Mouse (Mus musculus) MEL (cell line): ENCODE results near the gene Hoxb5. TPM values are rescaled to one million over a fixed set of nuclear protein-coding genes. Genes with fewer than 3 reads are reported as not detected.

Experiments used
- DNase-seq: peaks from one replicate; pipeline ENCODE4 v3.0.0; 2011; ENCODE audit warnings: low read depth, low spot score
- H3K27ac ChIP-seq: 2 replicates; pipeline ENCODE4 v1.5.1; 2012; ENCODE audit warnings: low read depth, mild to moderate bottlenecking, control low read depth, low read length, moderate library complexity; ENCODE audit not compliant: control insufficient read depth
- H3K27me3 ChIP-seq, 2 experiments: fragments of 150-350 bp in 1 of 2; sonication (generic) in 1 of 2; 2 replicates each; pipeline ENCODE4 v1.6.1; 2012; ENCODE audit warnings: low read length in 2 of 2, mild to moderate bottlenecking in 2 of 2, improper control_type of control experiment in 1 of 2, moderate library complexity in 1 of 2; ENCODE audit not compliant: insufficient read depth in 2 of 2, control insufficient read depth in 1 of 2
- H3K36me3 ChIP-seq, 2 experiments: 2 replicates each; pipeline ENCODE4 v1.6.1; 2012 to 2014; ENCODE audit warnings: low read length in 2 of 2, improper control_type of control experiment in 1 of 2, inconsistent platforms in 1 of 2, mild to moderate bottlenecking in 1 of 2; ENCODE audit not compliant: insufficient read depth in 2 of 2, control insufficient read depth in 1 of 2
- H3K4me1 ChIP-seq, 2 experiments: fragments of 150-350 bp in 1 of 2; sonication (generic) in 1 of 2; 2 replicates each; pipeline ENCODE4 v1.6.1; 2012; ENCODE audit warnings: low read length in 2 of 2, improper control_type of control experiment in 1 of 2, mild to moderate bottlenecking in 1 of 2; ENCODE audit not compliant: insufficient read depth in 2 of 2, control insufficient read depth in 1 of 2
- H3K4me3 ChIP-seq, 2 experiments: fragments of 150-350 bp in 1 of 2; sonication (generic) in 1 of 2; 2 replicates each; pipeline ENCODE4 v1.5.1; 2012; ENCODE audit warnings: low read depth in 2 of 2, low read length in 2 of 2, mild to moderate bottlenecking in 2 of 2, moderate library complexity in 2 of 2, control low read depth in 1 of 2, improper control_type of control experiment in 1 of 2; ENCODE audit not compliant: control insufficient read depth in 1 of 2, insufficient read depth in 1 of 2
- H3K79me2 ChIP-seq: 2 replicates; pipeline ENCODE4 v1.6.1; 2012; ENCODE audit warnings: mild to moderate bottlenecking, low read length, moderate library complexity; ENCODE audit not compliant: control insufficient read depth, poor library complexity, insufficient read depth
- H3K9ac ChIP-seq: 2 replicates; pipeline ENCODE4 v1.6.1; 2012; ENCODE audit warnings: low read depth, mild to moderate bottlenecking, control low read depth, low read length, moderate library complexity; ENCODE audit not compliant: control insufficient read depth, poor library complexity, severe bottlenecking
- H3K9me3 ChIP-seq: fragments of 150-350 bp; sonication (generic); replicated peaks from 2 replicates; pipeline ENCODE4 v1.6.1; 2012; ENCODE audit warnings: mild to moderate bottlenecking, low read length, improper control_type of control experiment, moderate library complexity; ENCODE audit not compliant: insufficient read depth
- CHD2 ChIP-seq: IDR thresholded peaks from 2 replicates; pipeline ENCODE4 v1.6.1; 2011; ENCODE audit warnings: low read length, improper control_type of control experiment
- E2F4 ChIP-seq: IDR thresholded peaks from 2 replicates; pipeline ENCODE4 v1.6.1; 2011; ENCODE audit warnings: low read depth, low read length, improper control_type of control experiment, borderline replicate concordance
- ELF1 ChIP-seq: IDR thresholded peaks from 2 replicates; pipeline ENCODE4 v1.6.1; 2014; ENCODE audit warnings: low read depth, mild to moderate bottlenecking, inconsistent platforms, low read length, improper control_type of control experiment, moderate library complexity
- EP300 ChIP-seq, 2 experiments: IDR thresholded peaks; 2 replicates each; pipeline ENCODE4 v1.6.1; 2011; ENCODE audit warnings: improper control_type of control experiment in 2 of 2, low read length in 2 of 2, low read depth in 1 of 2, mild to moderate bottlenecking in 1 of 2
- ETS1 ChIP-seq: IDR thresholded peaks from 2 replicates; pipeline ENCODE4 v1.6.1; 2012; ENCODE audit warnings: low read depth, mild to moderate bottlenecking, inconsistent platforms, low read length, improper control_type of control experiment, moderate library complexity
- KAT2A ChIP-seq: conservative IDR thresholded peaks from 2 replicates; pipeline ENCODE4 v1.6.1; 2012; ENCODE audit warnings: low read depth, low read length, improper control_type of control experiment, inconsistent platforms
- MAX ChIP-seq: IDR thresholded peaks from 2 replicates; pipeline ENCODE4 v1.6.1; 2011; ENCODE audit warnings: low read length, improper control_type of control experiment
- MEF2A ChIP-seq: IDR thresholded peaks from 2 replicates; pipeline ENCODE4 v1.6.1; 2014; ENCODE audit warnings: low read depth, mild to moderate bottlenecking, inconsistent platforms, low read length, improper control_type of control experiment; ENCODE audit not compliant: poor library complexity, insufficient replicate concordance, severe bottlenecking; ENCODE audit errors: extremely low read depth
- MYB ChIP-seq: IDR thresholded peaks from 2 replicates; pipeline ENCODE4 v1.6.1; 2011; ENCODE audit warnings: mild to moderate bottlenecking, low read depth, low read length, improper control_type of control experiment
- NELFE ChIP-seq: IDR thresholded peaks from 2 replicates; pipeline ENCODE4 v1.6.1; 2011; ENCODE audit warnings: low read depth, low read length, improper control_type of control experiment
- POLR2A ChIP-seq, 2 experiments: IDR thresholded peaks; 2 replicates each; pipeline ENCODE4 v1.6.1; 2011 to 2012; ENCODE audit warnings: low read length in 2 of 2, mild to moderate bottlenecking in 2 of 2, control low read depth in 1 of 2, improper control_type of control experiment in 1 of 2, low read depth in 1 of 2, moderate library complexity in 1 of 2; ENCODE audit not compliant: control insufficient read depth in 1 of 2, insufficient read depth in 1 of 2, poor library complexity in 1 of 2
- POLR2AphosphoS2 ChIP-seq: IDR thresholded peaks from 2 replicates; pipeline ENCODE4 v1.6.1; 2011; ENCODE audit warnings: low read length, improper control_type of control experiment
- RAD21 ChIP-seq: IDR thresholded peaks from 2 replicates; pipeline ENCODE4 v1.6.1; 2011; ENCODE audit warnings: mild to moderate bottlenecking, low read depth, low read length, improper control_type of control experiment
- TBP ChIP-seq: IDR thresholded peaks from 2 replicates; pipeline ENCODE4 v1.8.0; 2011; ENCODE audit warnings: low read depth, low read length, improper control_type of control experiment
- TCF12 ChIP-seq: IDR thresholded peaks from 2 replicates; pipeline ENCODE4 v1.6.1; 2014; ENCODE audit warnings: low read depth, mild to moderate bottlenecking, inconsistent platforms, low read length, improper control_type of control experiment, moderate library complexity
- UBTF ChIP-seq: IDR thresholded peaks from 2 replicates; pipeline ENCODE4 v1.6.1; 2012; ENCODE audit warnings: low read depth, mild to moderate bottlenecking, inconsistent platforms, low read length, improper control_type of control experiment, moderate library complexity, borderline replicate concordance; ENCODE audit not compliant: insufficient read depth
- USF2 ChIP-seq, 2 experiments: IDR thresholded peaks; 2 replicates each; pipeline ENCODE4 v1.6.1; 2011 to 2012; ENCODE audit warnings: improper control_type of control experiment in 2 of 2, low read length in 2 of 2, borderline replicate concordance in 1 of 2, inconsistent platforms in 1 of 2, low read depth in 1 of 2, mild to moderate bottlenecking in 1 of 2; ENCODE audit not compliant: insufficient read depth in 1 of 2
- ZMIZ1 ChIP-seq: IDR thresholded peaks from 2 replicates; pipeline ENCODE4 v1.6.1; 2012; ENCODE audit warnings: low read depth, mild to moderate bottlenecking, inconsistent platforms, low read length, improper control_type of control experiment, moderate library complexity
- polyA plus RNA-seq, 2 experiments: library from polyadenylated mRNA; stranded (reverse) in 1 of 2; unstranded in 1 of 2; fragments of >175 nt in 1 of 2; fragments of >200 nt in 1 of 2; gene quantifications; 2 replicates each; pipeline versions ENCODE4 v1.2.1 to v1.2.4; 2012; ENCODE audit warnings: low replicate concordance in 2 of 2, low read depth in 1 of 2; ENCODE audit not compliant: insufficient read length in 2 of 2, insufficient read depth in 1 of 2, missing spikeins in 1 of 2
- total RNA-seq: library from RNA; depleted of rRNA; stranded (reverse); fragments of 300-350 nt; gene quantifications from 2 replicates; pipeline ENCODE4 v1.2.3, GENCODE M21; 2012

Hoxb5 gene
- total and polyA plus RNA-seq, 3 experiments = not detected

GRCm38 (mm10) chr11:96322738-96323137 lies 19.6 kb downstream of the Hoxb5 start:
- TF ChIP-seq E2F4 (no peak), MYB (no peak), KAT2A (no peak), CHD2 (no peak), MEF2A (no peak), POLR2AphosphoS2 (no peak)
- no peak for DNase-seq
- Histone ChIP-seq H3K79me2 (no peaks in the 10 kb centered on the region), H3K27me3 (peaks cover 5 to 9% of the 10 kb centered on the region in 2 experiments), H3K9me3 (no peaks in the 10 kb centered on the region), H3K36me3 (no peaks in the 10 kb centered on the region), H3K4me1 (no peaks in the 10 kb centered on the region), H3K9ac (no peak overlapping the region), H3K4me3 (no peak overlapping the region), H3K27ac (no peak overlapping the region)

GRCm38 (mm10) chr11:96323154-96323553 lies 20.0 kb downstream of the Hoxb5 start, which contains the start of gene Hoxb3:
TSS of gene Hoxb3 (plus strand) at chr11:96323326.
- no peaks in the 10 kb centered on the region for H3K79me2 ChIP-seq
- no peaks in the 10 kb centered on the region for H3K9me3 ChIP-seq
- no peaks in the 10 kb centered on the region for H3K36me3 ChIP-seq
- H3K4me1 ChIP-seq = no peaks in the 10 kb centered on the region
- TF ChIP-seq NELFE (no peak), POLR2A (IDR thresholded peaks at IDR 0.05; ENCODE audit: control insufficient read depth in 1 of 2, insufficient read depth in 1 of 2, low read depth in 1 of 2, low read length in 2 of 2, poor library complexity in 1 of 2) (no peak), KAT2A (no peak), ETS1 (no peak), ELF1 (no peak), UBTF (no peak), MEF2A (no peak), USF2 (IDR thresholded peaks at IDR 0.05; ENCODE audit: borderline replicate concordance in 1 of 2, insufficient read depth in 1 of 2, low read depth in 1 of 2, low read length in 2 of 2) (no peak), RAD21 (no peak), TBP (no peak), EP300 (IDR thresholded peaks at IDR 0.05; ENCODE audit: low read depth in 1 of 2, low read length in 2 of 2) (no peak), TCF12 (no peak), MYB (no peak), ZMIZ1 (no peak), MAX (no peak)
- TF ChIP-seq, all 39 proteins: peak for 0
- H3K27ac ChIP-seq = no peak within 1 kb of the TSS
- H3K9ac ChIP-seq = no peak within 1 kb of the TSS
- H3K4me3 ChIP-seq = no peak within 1 kb of the TSS
- H3K27me3 ChIP-seq = peaks cover 5 to 9% of the 10 kb centered on the region in 2 experiments
- no peak for DNase-seq
